Mouse (Mus musculus): ENCODE measurements at regions not wholly inside any gene's neighbourhood (a gene's known extent, or its start where the extent isn't known, plus 50 kb on each side); places are given as distances from the start of the nearest gene placed in this dataset.

GRCm38 (mm10) chr3:115655020-115655419, 59.9 kb downstream of the S1pr1 start:
- in situ Hi-C loops (cut with MboI, MseI), result loop anchor here (5.0 to 10.0 kb wide), 2 partner anchors 317 to 1060 kb away; partner anchors contain the start of gene Slc35a3

GRCm38 (mm10) chr3:115652236-115652635, 62.6 kb downstream of the S1pr1 start:
- in situ Hi-C loops (cut with MboI, MseI), result loop anchor here (10.0 kb wide), 1 partner anchor 1063 kb away; the partner anchor contains the start of gene Slc35a3

GRCm38 (mm10) chr3:115649338-115650117, 65.3 kb downstream of the S1pr1 start:
- in situ Hi-C loops (cut with MboI, MseI), result loop anchor here (10.0 kb wide), 1 partner anchor 1065 kb away; the partner anchor contains the start of gene Slc35a3

GRCm38 (mm10) chr3:115646993-115647392, 67.9 kb downstream of the S1pr1 start:
- in situ Hi-C loops (cut with MboI, MseI), result no loop called here

GRCm38 (mm10) chr3:115644307-115644706, 70.6 kb downstream of the S1pr1 start:
- in situ Hi-C loops (cut with MboI, MseI), result no loop called here

GRCm38 (mm10) chr3:115642846-115643260, 72.0 kb downstream of the S1pr1 start:
- in situ Hi-C loops (cut with MboI, MseI), result no loop called here

- in situ Hi-C loops (cut with MboI, MseI), result no loop called here
These were observed 72.6 kb downstream of the S1pr1 start for GRCm38 (mm10) chr3:115642001-115642845.

GRCm38 (mm10) chr3:115641411-115641810, 73.5 kb downstream of the S1pr1 start:
- in situ Hi-C loops (cut with MboI, MseI), result no loop called here

- in situ Hi-C loops (cut with MboI, MseI), result no loop called here
These were observed 79.4 kb downstream of the S1pr1 start for GRCm38 (mm10) chr3:115635487-115635886.

GRCm38 (mm10) chr3:115635081-115635480, 79.8 kb downstream of the S1pr1 start:
- in situ Hi-C loops (cut with MboI, MseI), result no loop called here

GRCm38 (mm10) chr3:115632417-115632743, 82.5 kb downstream of the S1pr1 start:
- in situ Hi-C loops (cut with MboI, MseI), result no loop called here

GRCm38 (mm10) chr3:115631573-115632416, 83.1 kb downstream of the S1pr1 start:
- in situ Hi-C loops (cut with MboI, MseI), result no loop called here

GRCm38 (mm10) chr3:115622920-115623319, 92.0 kb downstream of the S1pr1 start:
- in situ Hi-C loops (cut with MboI, MseI), result no loop called here

GRCm38 (mm10) chr3:115622300-115622699, 92.6 kb downstream of the S1pr1 start:
- in situ Hi-C loops (cut with MboI, MseI), result no loop called here

- in situ Hi-C loops (cut with MboI, MseI), result no loop called here
These were observed 94.9 kb downstream of the S1pr1 start for GRCm38 (mm10) chr3:115619970-115620369.

GRCm38 (mm10) chr3:115615994-115616598, 98.8 kb downstream of the S1pr1 start:
- in situ Hi-C loops (cut with MboI, MseI), result no loop called here

GRCm38 (mm10) chr3:115612859-115613258, 102.0 kb downstream of the S1pr1 start:
- in situ Hi-C loops (cut with MboI, MseI), result no loop called here

GRCm38 (mm10) chr3:115608087-115608486, 106.8 kb downstream of the S1pr1 start:
- in situ Hi-C loops (cut with MboI, MseI), result no loop called here

- in situ Hi-C loops (cut with MboI, MseI), result no loop called here
These were observed 110.1 kb downstream of the S1pr1 start for GRCm38 (mm10) chr3:115604734-115605279.

- in situ Hi-C loops (cut with MboI, MseI), result no loop called here
These were observed 110.6 kb downstream of the S1pr1 start for GRCm38 (mm10) chr3:115604267-115604666.

- in situ Hi-C loops (cut with MboI, MseI), result no loop called here
These were observed 111.1 kb downstream of the S1pr1 start for GRCm38 (mm10) chr3:115603803-115604202.

Measured in regulatory T cell (primary cell).